Mouse (Mus musculus) leukemia stem cell, adult 10-12 weeks (primary cell): ENCODE measurements around the gene Robo3. TPM values are rescaled to one million over a fixed set of nuclear protein-coding genes. Genes with fewer than 3 reads are reported as not detected.

Experiments
- polyA plus RNA-seq: library from polyadenylated mRNA; stranded (reverse); fragments of >175 nt; gene quantifications from 2 replicates; pipeline ENCODE4 v1.2.3, GENCODE M21; 2012; ENCODE audit warnings: low replicate concordance

The Robo3 gene
- 0.65 and 1.5 TPM in 2 replicates for polyA plus RNA-seq

DNA sequence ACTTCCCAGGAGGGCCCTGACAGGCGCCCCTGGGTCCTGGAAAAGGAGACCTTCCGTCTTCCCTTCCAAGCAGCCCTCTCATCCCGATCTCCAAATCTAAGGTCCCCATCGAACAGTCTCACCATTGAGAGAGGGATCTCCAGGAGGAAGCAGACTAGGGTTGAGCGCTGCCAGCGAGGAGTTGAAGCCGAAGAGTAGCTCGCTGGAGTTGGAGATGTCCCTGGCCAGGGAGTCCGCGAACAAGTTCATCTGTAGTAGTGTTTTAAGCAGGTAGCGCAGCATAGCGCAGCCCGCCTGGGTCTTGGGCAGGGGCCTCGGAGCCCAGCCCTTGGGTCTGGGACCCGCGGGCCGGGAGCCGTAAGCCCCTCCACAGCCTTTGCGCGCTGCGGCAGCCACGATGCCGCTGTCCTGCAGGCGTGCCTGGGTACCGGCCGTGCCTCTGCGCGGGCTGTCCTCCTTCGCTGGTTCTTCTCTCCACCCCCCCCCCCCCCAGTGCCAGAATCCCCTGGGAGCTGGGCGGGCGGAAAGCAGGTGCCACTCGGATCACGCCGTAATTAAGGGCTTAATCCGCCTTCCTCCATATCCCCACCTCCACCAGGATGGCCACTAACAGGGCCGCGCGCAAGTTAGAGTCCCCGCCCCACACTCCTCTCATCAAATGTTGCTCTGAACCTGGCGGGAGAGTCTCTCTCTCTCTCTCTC is at the start of gene Robo3:
Robo3 (minus strand) TSS at position 527 of the 702 bp plus-strand sequence.

DNA sequence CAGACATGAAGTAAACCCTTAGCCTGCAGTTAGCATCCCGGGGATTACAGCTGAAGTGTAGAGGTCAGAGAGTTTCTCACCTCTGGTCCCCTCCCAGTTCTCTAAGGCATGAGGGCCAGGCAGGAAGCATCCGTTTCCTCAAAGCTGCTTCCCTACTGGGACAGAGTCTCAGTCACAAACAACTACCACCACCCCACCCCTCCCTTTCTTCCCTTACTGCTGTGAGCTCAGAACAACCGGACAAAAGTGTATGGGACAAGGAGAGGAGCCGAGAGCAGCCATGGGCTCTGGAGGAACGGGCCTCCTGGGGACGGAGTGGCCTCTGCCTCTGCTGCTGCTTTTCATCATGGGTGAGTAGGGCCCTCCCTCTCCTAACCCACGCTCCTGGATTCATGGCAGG is 31.2 kb downstream of the Robo3 start, which contains the start of gene Robo4:
Robo4 (plus strand) TSS at position 96 of the 400 bp plus-strand sequence.

GRCm38 (mm10) chr9:37367301-37368080 is 65.6 kb downstream of the Robo3 start, which contains the start of gene Hepacam:
Gene Hepacam (plus strand): TSS chr9:37367351.

Other genes starting within 250 kb of the Robo3 start
- 0.27 and 0.38 TPM in 2 replicates for gene Tmem218, start 225.0 kb downstream of the Robo3 start, polyA plus RNA-seq
- 0.54 and 1.0 TPM in 2 replicates for gene Slc37a2, start 177.5 kb downstream of the Robo3 start, polyA plus RNA-seq
- gene Ccdc15, start 84.8 kb downstream of the Robo3 start, polyA plus RNA-seq: 30.5 and 34.8 TPM in 2 replicates
- gene Hepacam, start 65.9 kb downstream of the Robo3 start, polyA plus RNA-seq: 0.05 TPM in 1 of 2 replicates, not detected in the other
- gene Robo4, start 31.3 kb downstream of the Robo3 start, polyA plus RNA-seq: 1.2 and 4.0 TPM in 2 replicates
- gene Msantd2, start 56.1 kb upstream of the Robo3 start, polyA plus RNA-seq: 10.9 and 13.7 TPM in 2 replicates
- gene Esam, start 94.8 kb upstream of the Robo3 start, polyA plus RNA-seq: 0.55 and 3.4 TPM in 2 replicates
- not detected in 2 replicates for gene Vsig2, start 106.0 kb upstream of the Robo3 start, polyA plus RNA-seq
- 101 and 127 TPM in 2 replicates for gene Nrgn, start 119.7 kb upstream of the Robo3 start, polyA plus RNA-seq
- 0.34 and 0.44 TPM in 2 replicates for gene Siae, start 122.5 kb upstream of the Robo3 start, polyA plus RNA-seq
- not detected in 2 replicates for gene Spa17, start 180.5 kb upstream of the Robo3 start, polyA plus RNA-seq
- 20.1 and 35.3 TPM in 2 replicates for gene Tbrg1, start 224.1 kb upstream of the Robo3 start, polyA plus RNA-seq
- not detected in 2 replicates for gene Panx3, start 236.0 kb upstream of the Robo3 start, polyA plus RNA-seq